Mouse (Mus musculus) midbrain, embryonic 13.5 days (tissue): ENCODE results near the gene Nckap5l. TPM values are rescaled to one million over a fixed set of nuclear protein-coding genes. Genes with fewer than 3 reads are reported as not detected.
A peak's percentile ranks its signal among the peaks of the same experiment; 100 is the strongest.

ENCODE experiments used
- ATAC-seq: fragments of 200-750 bp; cut with Nextera tagmentation; 2 replicates; pipeline ENCODE4 v1.8.0; 2017; ENCODE audit warnings: mild to moderate bottlenecking, moderate TSS enrichment, moderate library complexity
- H3K27ac ChIP-seq: fragments of 300-500 bp; sonication (generic); 2 replicates; pipeline ENCODE4 v1.5.1; 2015; ENCODE audit warnings: inconsistent platforms, mild to moderate bottlenecking, moderate library complexity
- H3K27me3 ChIP-seq: fragments of 300-500 bp; sonication (generic); 2 replicates; pipeline ENCODE4 v1.6.1; 2015; ENCODE audit warnings: mild to moderate bottlenecking, inconsistent platforms
- H3K36me3 ChIP-seq: fragments of 300-500 bp; sonication (generic); 2 replicates; pipeline ENCODE4 v1.6.1; 2015; ENCODE audit warnings: mild to moderate bottlenecking, inconsistent platforms
- H3K4me1 ChIP-seq: fragments of 300-500 bp; sonication (generic); replicated peaks from 2 replicates; pipeline ENCODE4 v1.6.1; 2015; ENCODE audit warnings: inconsistent platforms
- H3K4me2 ChIP-seq: fragments of 300-500 bp; sonication (generic); replicated peaks from 2 replicates; pipeline ENCODE4 v1.6.1; 2015; ENCODE audit warnings: moderate library complexity, mild to moderate bottlenecking, inconsistent platforms
- H3K4me3 ChIP-seq: fragments of 300-500 bp; sonication (generic); replicated peaks from 2 replicates; pipeline ENCODE4 v1.5.1; 2015; ENCODE audit warnings: mild to moderate bottlenecking, inconsistent platforms
- H3K9ac ChIP-seq: fragments of 300-500 bp; sonication (generic); replicated peaks from 2 replicates; pipeline ENCODE4 v1.6.1; 2015; ENCODE audit warnings: mild to moderate bottlenecking, inconsistent platforms
- H3K9me3 ChIP-seq: fragments of 300-500 bp; sonication (generic); 2 replicates; pipeline ENCODE4 v1.6.1; 2016; ENCODE audit warnings: mild to moderate bottlenecking, inconsistent platforms
- WGBS: fragments of 180-500 bp; shearing (Covaris S2); methylation state at CpG from one replicate; pipeline ENCODE4 v1.1.7; 2015; 5-methylcytosine and 5-hydroxymethylcytosine counted together
- polyA plus RNA-seq: library from polyadenylated mRNA; unstranded; fragments of >200 nt; fragmentation: Nextera tagmentation; extraction: Ambion mirVana; gene quantifications from 2 replicates; pipeline ENCODE4 v1.2.1, GENCODE M21; 2015

The Nckap5l gene
- polyA plus RNA-seq, 1 experiment from 2014 or later = 15.6 TPM

DNA sequence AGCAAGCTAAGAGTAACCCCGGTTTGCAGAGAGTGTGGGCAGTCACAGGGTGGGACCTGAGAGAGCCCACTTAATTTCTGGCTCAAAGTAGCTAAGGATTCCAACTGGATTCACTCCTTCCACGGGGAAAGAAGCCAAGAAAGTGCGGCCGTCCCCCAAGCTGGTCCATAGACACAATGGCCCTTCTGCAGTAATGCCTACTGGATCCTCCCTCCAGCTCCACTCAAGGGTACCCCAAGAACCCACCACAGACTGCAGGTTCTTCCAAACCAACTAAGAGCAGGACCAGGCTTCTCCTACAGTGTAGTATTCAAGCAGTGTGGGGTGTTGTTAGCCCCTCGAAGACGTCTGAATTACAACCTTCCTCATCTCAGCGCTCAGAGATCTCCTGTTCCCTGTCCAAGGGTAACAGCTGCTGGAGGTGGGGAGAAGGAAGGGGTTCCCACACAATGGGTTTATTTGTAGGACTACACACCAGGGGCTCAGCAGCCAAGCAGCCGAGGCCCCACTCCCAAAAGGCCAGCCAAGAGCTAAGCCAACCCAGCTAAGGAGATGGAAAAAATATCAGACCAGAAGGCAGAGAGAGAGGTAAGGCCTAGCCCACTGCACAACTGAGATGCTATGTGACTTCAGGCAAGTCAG, 16.6 kb downstream of the Nckap5l start:
- H3K4me2 ChIP-seq = no peak overlapping the region; the same call in 1 of the 2 replicates
- no peak overlapping the region for H3K4me3 ChIP-seq
- H3K9me3 ChIP-seq = no peaks in the 10 kb centered on the region
- 60% methylated on average over 8 of the region's 8 CpGs for WGBS
- peaks cover 7% of the 10 kb centered on the region for H3K36me3 ChIP-seq
- H3K27ac ChIP-seq = peak overlapping the region; percentile 71
- H3K4me1 ChIP-seq = peaks cover 41% of the 10 kb centered on the region
- peak; percentile 21; the same call in 1 of the 2 replicates for ATAC-seq
- H3K27me3 ChIP-seq = no peaks in the 10 kb centered on the region
- H3K9ac ChIP-seq = peak overlapping the region; percentile 23; the same call in 1 of the 2 replicates

DNA sequence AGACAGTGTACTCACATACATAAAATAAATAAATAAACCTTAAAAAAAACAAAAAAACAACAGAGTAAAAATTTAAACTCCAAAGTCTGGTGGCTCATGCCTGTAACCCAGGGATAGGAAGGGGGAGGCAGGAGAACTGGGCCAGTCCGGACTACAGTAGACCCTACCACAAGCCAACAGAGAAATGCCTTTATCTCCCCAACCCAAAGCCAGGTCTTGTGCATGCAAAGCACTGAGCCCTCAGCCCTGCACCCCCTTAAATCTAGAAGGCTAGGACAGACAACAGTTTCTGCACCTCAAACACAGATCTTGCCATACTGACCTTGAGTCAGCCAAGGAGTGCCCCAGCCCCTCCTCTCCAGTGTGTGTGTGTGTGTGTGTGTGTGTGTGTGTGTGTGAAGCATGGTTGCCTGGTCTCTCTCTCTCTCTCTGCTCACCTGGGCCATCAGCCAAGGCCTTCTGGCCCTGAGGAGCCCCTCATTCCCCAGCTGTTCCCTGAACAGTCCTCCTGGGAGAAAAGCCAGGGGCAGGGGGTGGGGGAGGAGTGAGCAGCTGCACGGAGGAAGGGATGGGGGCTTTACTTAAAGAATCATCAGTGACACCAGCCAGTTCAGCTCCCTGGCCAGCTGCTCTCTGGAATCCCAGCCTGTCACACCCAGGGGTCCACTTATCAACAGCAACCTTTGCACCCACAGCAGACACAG, 17.3 kb downstream of the Nckap5l start:
- H3K9me3 ChIP-seq = no peaks in the 10 kb centered on the region
- H3K4me2 ChIP-seq = no peak overlapping the region; the same call in 1 of the 2 replicates
- H3K27me3 ChIP-seq = no peaks in the 10 kb centered on the region
- no peak overlapping the region for H3K4me3 ChIP-seq
- H3K9ac ChIP-seq = peak overlapping the region; percentile 23; the same call in 1 of the 2 replicates
- ATAC-seq = peak; percentile 70
- peaks cover 40% of the 10 kb centered on the region for H3K4me1 ChIP-seq
- 45% methylated on average over 2 of the region's 2 CpGs for WGBS
- peaks cover 7% of the 10 kb centered on the region for H3K36me3 ChIP-seq
- H3K27ac ChIP-seq = peak overlapping the region; percentile 71

DNA sequence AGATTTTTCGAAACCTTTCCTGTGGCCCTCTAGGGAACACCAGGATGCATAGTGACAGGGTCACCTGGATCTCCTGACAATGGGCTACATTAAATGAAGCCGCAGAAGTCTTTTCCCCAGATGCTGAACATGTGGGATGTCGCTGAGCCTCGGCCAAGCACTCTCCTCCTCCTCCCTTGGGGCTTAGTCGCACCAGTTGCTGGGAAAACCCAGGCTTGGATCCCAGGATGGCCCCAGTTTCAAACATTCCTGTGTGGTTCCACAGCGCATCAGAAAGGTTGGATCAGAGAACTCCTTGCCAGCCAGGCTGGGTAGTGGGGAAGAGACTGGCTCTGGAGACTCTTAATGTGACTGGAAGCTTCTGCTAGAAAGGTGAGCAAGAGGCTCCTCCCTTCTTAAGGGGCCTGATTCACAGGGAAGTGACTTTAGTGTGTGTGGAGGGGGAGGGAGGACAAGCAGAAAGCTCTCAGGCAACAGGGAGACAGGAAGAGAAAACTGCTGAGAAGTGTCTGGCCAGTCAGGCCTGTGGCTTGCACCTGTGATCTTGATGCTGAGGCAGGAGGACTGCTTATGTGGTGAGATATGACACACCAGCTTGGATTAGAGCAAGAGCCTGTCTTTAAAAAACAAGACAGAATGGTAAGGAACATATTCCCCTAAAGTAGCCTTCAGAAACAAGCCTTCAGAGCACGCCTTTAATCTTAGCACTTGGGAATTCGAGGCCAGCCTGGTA, 18.4 kb downstream of the Nckap5l start:
- peaks cover 47% of the 10 kb centered on the region for H3K4me1 ChIP-seq
- peaks cover 6% of the 10 kb centered on the region; the same call in 1 of the 2 replicates for H3K36me3 ChIP-seq
- H3K9ac ChIP-seq = no peak overlapping the region
- no peaks in the 10 kb centered on the region for H3K27me3 ChIP-seq
- no peak overlapping the region for H3K4me2 ChIP-seq
- H3K9me3 ChIP-seq = no peaks in the 10 kb centered on the region
- ATAC-seq = no peak
- 80% methylated on average over 8 of the region's 8 CpGs for WGBS
- H3K4me3 ChIP-seq = no peak overlapping the region
- H3K27ac ChIP-seq = no peak overlapping the region

DNA sequence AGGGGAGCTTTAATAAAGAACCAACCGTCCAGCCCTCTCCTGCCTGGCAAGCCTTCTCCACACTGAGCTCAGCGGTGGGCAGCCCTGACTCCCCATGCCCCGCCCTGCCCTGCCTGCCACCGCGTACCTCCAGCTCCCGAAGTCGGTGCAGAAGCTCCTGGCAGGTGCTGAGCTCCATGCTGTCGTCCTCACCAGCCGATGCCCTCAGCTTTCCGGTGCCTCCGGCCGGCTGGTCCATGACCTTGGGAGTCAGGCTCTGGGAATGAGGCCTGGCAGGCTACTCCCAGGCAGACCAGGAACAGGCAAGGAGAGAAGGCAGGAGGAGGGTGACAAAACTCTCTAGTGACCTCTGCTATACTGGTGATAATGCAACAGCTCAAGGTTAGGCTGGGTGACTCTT, 23.6 kb downstream of the Nckap5l start:
- ATAC-seq = no peak
- Histone ChIP-seq H3K4me3 (no peak overlapping the region), H3K27ac (no peak overlapping the region), H3K4me2 (no peak overlapping the region), H3K4me1 (peaks cover 35% of the 10 kb centered on the region), H3K9ac (no peak overlapping the region), H3K36me3 (peaks cover 48% of the 10 kb centered on the region), H3K27me3 (no peaks in the 10 kb centered on the region), H3K9me3 (no peaks in the 10 kb centered on the region)
- 91% methylated on average over 12 of the region's 12 CpGs for WGBS

DNA sequence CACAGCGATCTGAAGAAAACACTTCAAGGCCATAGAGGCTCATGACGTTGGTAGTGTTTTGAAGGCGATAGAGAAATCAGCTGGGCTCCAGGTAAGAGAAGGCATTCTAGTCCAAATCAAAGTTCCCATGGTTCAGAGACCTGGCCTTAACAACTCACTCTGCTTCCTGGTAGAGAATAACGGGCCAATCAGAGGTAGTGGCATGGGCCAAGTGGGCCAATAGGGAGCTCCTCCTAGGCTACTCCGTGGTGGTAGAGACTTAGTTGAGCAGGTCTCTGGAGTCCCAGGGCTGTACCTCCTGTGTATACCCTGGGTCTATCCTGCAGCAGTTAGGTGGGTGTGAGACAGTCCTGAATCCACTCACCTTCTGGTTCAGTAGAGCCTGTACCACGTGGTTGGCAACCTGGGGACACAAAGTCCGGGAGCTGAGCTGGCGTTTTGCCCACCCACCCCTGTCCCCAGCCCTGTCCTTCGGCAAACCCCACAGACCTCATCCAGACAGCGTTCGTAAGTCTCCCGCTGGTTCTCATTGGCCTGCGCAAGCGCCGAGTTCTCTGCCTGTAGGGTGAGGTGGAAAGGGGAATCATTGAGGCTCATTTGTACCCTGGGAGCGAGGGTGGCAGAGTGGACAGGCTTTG, 24.3 kb downstream of the Nckap5l start:
- WGBS = 94% methylated on average over 16 of the region's 16 CpGs
- H3K4me2 ChIP-seq = no peak overlapping the region

DNA sequence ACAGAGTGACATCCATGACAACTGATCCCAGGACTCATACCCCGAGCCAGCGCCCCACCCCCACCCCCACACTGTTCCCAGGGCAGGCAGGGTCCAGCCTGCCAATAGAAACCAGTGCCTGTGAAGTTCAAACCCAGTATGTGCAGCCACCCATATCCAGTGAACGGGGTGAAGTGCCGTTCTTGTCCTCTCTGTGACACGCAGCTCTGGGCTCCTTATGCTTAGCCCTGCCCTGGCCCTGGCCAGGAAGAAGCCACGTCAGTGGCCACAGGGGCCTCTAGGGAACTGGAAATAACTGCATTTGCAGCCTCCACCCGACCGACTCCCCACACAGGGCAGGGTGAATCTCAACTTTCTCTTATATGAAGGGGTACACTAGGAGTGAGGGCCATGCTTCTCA, 25.6 kb downstream of the Nckap5l start:
- Histone ChIP-seq H3K9me3 (no peaks in the 10 kb centered on the region), H3K36me3 (peaks cover 61% of the 10 kb centered on the region), H3K4me3 (no peak overlapping the region), H3K27me3 (no peaks in the 10 kb centered on the region), H3K9ac (no peak overlapping the region), H3K4me1 (peaks cover 29% of the 10 kb centered on the region), H3K27ac (no peak overlapping the region), H3K4me2 (no peak overlapping the region)
- no peak for ATAC-seq
- WGBS = 81% methylated on average over 8 of the region's 8 CpGs

More for the DNA sequence above, 24.3 kb downstream of the Nckap5l start:
- no peak overlapping the region for H3K4me3 ChIP-seq
- no peak overlapping the region for H3K27ac ChIP-seq
- no peak for ATAC-seq
- H3K9me3 ChIP-seq = no peaks in the 10 kb centered on the region
- peaks cover 49% of the 10 kb centered on the region for H3K36me3 ChIP-seq
- peaks cover 33% of the 10 kb centered on the region for H3K4me1 ChIP-seq
- no peak overlapping the region for H3K9ac ChIP-seq
- H3K27me3 ChIP-seq = no peaks in the 10 kb centered on the region

DNA sequence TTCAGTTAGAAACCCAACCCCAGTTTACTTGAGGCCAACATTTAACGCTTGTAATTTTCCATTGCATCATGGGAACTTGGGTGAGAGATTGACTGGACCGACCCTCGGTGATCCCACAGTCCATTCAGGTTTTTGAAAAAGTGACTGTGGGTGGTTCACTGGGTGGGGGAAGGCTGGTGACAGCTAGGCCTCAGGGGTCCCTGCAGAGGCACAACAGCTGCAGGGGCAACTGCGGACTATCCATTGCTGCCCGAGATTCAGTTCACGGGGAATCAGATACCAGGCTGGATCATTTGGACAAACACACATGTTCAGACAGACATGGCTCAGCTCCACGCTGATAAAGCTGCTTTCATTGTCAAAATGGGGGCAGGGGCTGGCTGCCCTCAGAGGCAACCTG, 26.0 kb downstream of the Nckap5l start:
- 91% methylated on average over 7 of the region's 7 CpGs for WGBS

DNA sequence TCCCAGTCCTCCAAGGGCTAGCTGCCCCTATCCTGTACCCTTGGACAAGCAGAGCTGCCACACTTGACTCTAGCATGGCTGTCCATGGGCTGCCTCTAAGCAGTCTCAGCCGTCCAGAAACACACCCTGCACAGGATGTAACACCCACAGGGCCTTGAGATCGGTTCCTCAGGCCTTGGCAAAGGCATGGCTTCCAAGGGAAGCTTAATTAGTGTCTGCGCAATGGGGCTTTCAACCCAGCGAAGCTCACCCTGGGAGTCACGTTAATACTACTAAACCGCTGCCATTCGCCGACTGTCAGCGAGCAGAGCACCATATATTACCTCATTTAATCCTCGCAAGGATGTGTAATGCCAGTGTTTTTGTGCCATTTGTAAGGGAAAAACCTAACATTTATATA, 26.5 kb downstream of the Nckap5l start:
- no peak overlapping the region for H3K4me3 ChIP-seq
- H3K9ac ChIP-seq = no peak overlapping the region
- H3K36me3 ChIP-seq = peaks cover 70% of the 10 kb centered on the region
- WGBS = 91% methylated on average over 10 of the region's 10 CpGs
- ATAC-seq = no peak
- no peaks in the 10 kb centered on the region for H3K9me3 ChIP-seq
- H3K27ac ChIP-seq = no peak overlapping the region
- no peak overlapping the region for H3K4me2 ChIP-seq
- peaks cover 20% of the 10 kb centered on the region for H3K4me1 ChIP-seq
- H3K27me3 ChIP-seq = no peaks in the 10 kb centered on the region

More for the DNA sequence above, 26.0 kb downstream of the Nckap5l start:
- Histone ChIP-seq H3K36me3 (peaks cover 66% of the 10 kb centered on the region), H3K4me1 (peaks cover 24% of the 10 kb centered on the region), H3K27me3 (no peaks in the 10 kb centered on the region), H3K4me2 (no peak overlapping the region), H3K27ac (no peak overlapping the region), H3K4me3 (no peak overlapping the region), H3K9me3 (no peaks in the 10 kb centered on the region), H3K9ac (no peak overlapping the region)
- no peak for ATAC-seq

DNA sequence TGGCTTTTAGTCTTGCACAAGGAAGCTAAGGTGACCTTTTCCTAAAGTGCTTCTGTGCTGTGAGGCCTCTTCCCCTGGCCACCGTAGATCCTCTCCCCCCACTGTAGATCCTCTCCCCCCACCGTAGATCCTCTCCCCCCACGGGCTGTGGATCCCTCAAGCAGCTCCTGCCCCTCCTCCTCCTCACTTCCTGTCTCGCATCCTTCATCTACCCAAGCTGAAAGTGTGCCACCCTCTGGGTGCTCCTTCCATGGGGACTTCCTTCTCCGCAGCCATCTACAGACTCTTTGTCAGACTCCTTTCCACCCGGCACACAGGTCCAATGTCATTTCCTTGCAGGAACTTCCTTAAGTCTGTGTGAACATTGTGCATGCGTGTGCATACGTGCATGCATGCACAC, 27.2 kb downstream of the Nckap5l start:
- Histone ChIP-seq H3K9me3 (no peaks in the 10 kb centered on the region), H3K36me3 (peaks cover 77% of the 10 kb centered on the region), H3K9ac (no peak overlapping the region), H3K4me1 (peaks cover 14% of the 10 kb centered on the region), H3K27me3 (no peaks in the 10 kb centered on the region), H3K4me2 (no peak overlapping the region), H3K27ac (no peak overlapping the region), H3K4me3 (no peak overlapping the region)
- 91% methylated on average over 8 of the region's 8 CpGs for WGBS
- no peak for ATAC-seq

DNA sequence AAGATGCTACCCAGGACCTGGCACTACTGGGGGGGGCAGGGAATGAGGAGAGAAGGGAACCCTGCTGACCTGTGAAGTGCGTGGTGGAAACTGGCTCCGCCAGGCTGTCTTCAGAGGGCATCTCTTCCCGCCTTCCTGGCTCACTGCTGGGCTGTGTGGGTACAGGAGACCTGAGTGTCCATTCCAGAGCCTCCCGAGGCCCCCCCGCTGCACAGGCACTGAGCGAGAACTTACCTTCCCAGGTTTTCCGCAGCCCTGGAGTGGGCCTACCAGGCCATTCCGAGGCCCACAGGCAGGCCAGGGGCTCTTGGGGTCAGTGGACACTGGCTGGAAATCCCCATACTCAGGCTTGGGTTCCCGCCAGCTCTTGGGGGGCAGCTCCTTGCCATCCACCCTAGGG, 33.7 kb downstream of the Nckap5l start:
- peaks cover 10% of the 10 kb centered on the region for H3K4me1 ChIP-seq
- no peaks in the 10 kb centered on the region for H3K27me3 ChIP-seq
- H3K4me2 ChIP-seq = no peak overlapping the region
- 92% methylated on average over 9 of the region's 9 CpGs for WGBS
- H3K9me3 ChIP-seq = no peaks in the 10 kb centered on the region
- no peak for ATAC-seq
- no peak overlapping the region for H3K4me3 ChIP-seq
- no peak overlapping the region for H3K9ac ChIP-seq
- H3K27ac ChIP-seq = no peak overlapping the region
- H3K36me3 ChIP-seq = peaks cover 70% of the 10 kb centered on the region

DNA sequence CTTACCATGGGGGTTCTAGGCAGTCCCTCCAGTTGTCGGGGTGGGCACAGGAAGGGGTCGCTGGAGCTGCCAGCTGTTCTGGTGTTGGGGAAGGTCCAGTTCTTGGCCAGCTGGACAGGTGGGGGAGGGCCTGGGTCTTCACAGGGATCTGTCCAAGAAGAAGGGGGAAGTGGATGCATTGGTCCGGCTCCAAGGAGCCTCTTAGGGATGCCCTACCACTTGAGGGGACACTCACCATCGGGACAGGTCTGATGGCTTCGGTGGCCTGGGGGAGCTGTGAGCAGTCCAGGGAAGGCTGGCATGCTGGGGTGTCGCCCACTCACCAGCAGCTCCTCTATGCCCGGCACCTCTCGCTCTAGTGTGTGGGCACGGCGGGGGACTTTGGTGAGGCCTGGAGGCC, 34.4 kb downstream of the Nckap5l start:
- no peak overlapping the region for H3K27ac ChIP-seq
- no peaks in the 10 kb centered on the region for H3K27me3 ChIP-seq
- H3K9me3 ChIP-seq = no peaks in the 10 kb centered on the region
- WGBS = 95% methylated on average over 10 of the region's 10 CpGs
- no peak overlapping the region for H3K4me3 ChIP-seq
- H3K36me3 ChIP-seq = peaks cover 64% of the 10 kb centered on the region
- H3K4me1 ChIP-seq = peaks cover 10% of the 10 kb centered on the region
- H3K9ac ChIP-seq = no peak overlapping the region
- ATAC-seq = no peak
- H3K4me2 ChIP-seq = no peak overlapping the region

DNA sequence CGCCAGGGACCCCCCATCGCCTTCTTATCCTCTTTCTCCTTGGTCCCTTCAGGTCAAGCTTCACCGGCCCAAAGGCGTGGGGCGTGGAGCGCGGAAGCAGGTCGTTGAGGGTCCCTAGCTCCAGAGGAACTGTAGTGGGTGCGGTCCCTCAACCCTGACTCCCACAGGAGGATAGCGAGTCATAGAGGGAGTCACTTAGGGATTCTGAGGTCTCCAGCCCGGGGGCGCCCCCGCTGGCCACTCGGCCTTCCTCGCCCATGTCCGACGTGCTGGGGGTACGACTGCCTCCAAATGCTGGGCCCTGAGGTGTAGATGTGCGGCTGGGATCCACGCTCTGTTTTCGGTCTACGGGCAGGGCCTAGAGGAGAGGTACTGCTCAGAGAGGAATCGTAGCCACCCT, 35.0 kb downstream of the Nckap5l start:
- WGBS = 87% methylated on average over 23 of the region's 23 CpGs
- ATAC-seq = no peak

More for the DNA sequence above, 35.0 kb downstream of the Nckap5l start:
- H3K36me3 ChIP-seq = peaks cover 58% of the 10 kb centered on the region
- H3K4me2 ChIP-seq = no peak overlapping the region
- H3K4me1 ChIP-seq = peaks cover 10% of the 10 kb centered on the region
- H3K4me3 ChIP-seq = no peak overlapping the region
- H3K27me3 ChIP-seq = no peaks in the 10 kb centered on the region
- H3K9ac ChIP-seq = no peak overlapping the region
- H3K27ac ChIP-seq = no peak overlapping the region
- no peaks in the 10 kb centered on the region for H3K9me3 ChIP-seq
